Mouse (Mus musculus) WW6 (cell line): ENCODE results near the gene Gpr107.

Experiments used
- DNase-seq: peaks from one replicate; pipeline ENCODE4 v3.0.0-alpha.2; 2013; ENCODE audit warnings: low read depth, low spot score

Gpr107 gene

GRCm38 (mm10) chr2:31127219-31127618 is 24.9 kb upstream of the Gpr107 start:
- no peak for DNase-seq

GRCm38 (mm10) chr2:31127899-31128298 is 24.2 kb upstream of the Gpr107 start:
- no peak for DNase-seq

GRCm38 (mm10) chr2:31129742-31130518 is 22.2 kb upstream of the Gpr107 start:
- DNase-seq = no peak

GRCm38 (mm10) chr2:31130815-31131299 is 21.3 kb upstream of the Gpr107 start:
- no peak for DNase-seq

- no peak for DNase-seq
Measured at GRCm38 (mm10) chr2:31132682-31133081, 19.4 kb upstream of the Gpr107 start.

- no peak for DNase-seq
Measured at GRCm38 (mm10) chr2:31133981-31134380, 18.1 kb upstream of the Gpr107 start.

- DNase-seq = no peak
Measured at GRCm38 (mm10) chr2:31135512-31135931, 16.6 kb upstream of the Gpr107 start.

GRCm38 (mm10) chr2:31136338-31136737 is 15.8 kb upstream of the Gpr107 start:
- no peak for DNase-seq

GRCm38 (mm10) chr2:31137018-31137590 is 15.0 kb upstream of the Gpr107 start:
- no peak for DNase-seq

- no peak for DNase-seq
Measured at GRCm38 (mm10) chr2:31139174-31139632, 12.9 kb upstream of the Gpr107 start.

- no peak for DNase-seq
Measured at GRCm38 (mm10) chr2:31139991-31140771, 11.9 kb upstream of the Gpr107 start.

GRCm38 (mm10) chr2:31140772-31141073 is 11.4 kb upstream of the Gpr107 start:
- DNase-seq = no peak

GRCm38 (mm10) chr2:31141074-31141866 is 10.8 kb upstream of the Gpr107 start:
- DNase-seq = no peak

GRCm38 (mm10) chr2:31141867-31142454 is 10.2 kb upstream of the Gpr107 start, which contains the start of gene Fnbp1:
Gene Fnbp1 (minus strand): TSS chr2:31142008.
- peak; percentile 76 for DNase-seq

GRCm38 (mm10) chr2:31142505-31142904 is 9.6 kb upstream of the Gpr107 start:
- no peak for DNase-seq

- no peak for DNase-seq
Measured at GRCm38 (mm10) chr2:31143326-31143725, 8.8 kb upstream of the Gpr107 start.

GRCm38 (mm10) chr2:31143768-31144695 is 8.1 kb upstream of the Gpr107 start:
- DNase-seq = no peak

GRCm38 (mm10) chr2:31144901-31145300 is 7.2 kb upstream of the Gpr107 start:
- no peak for DNase-seq

GRCm38 (mm10) chr2:31147054-31147453 is 5.1 kb upstream of the Gpr107 start:
- no peak for DNase-seq

- no peak for DNase-seq
Measured at GRCm38 (mm10) chr2:31150762-31151161, 1.4 kb upstream of the Gpr107 start.
